In genomic region chr16:30064613-30065012, GRCm38 (mm10) we compare ENCODE assay signal across 7 mouse cellular contexts. TPM values are rescaled to one million over a fixed set of nuclear protein-coding genes. Genes with fewer than 3 reads are reported as not detected.
DNase-seq lines count a peak whose midpoint lies in the region; ATAC-seq lines count a peak whose summit lies in the region.

No protein-coding gene starts in this region.

- H3K4me1 ChIP-seq in neural tube, embryonic 11.5 days (ENCODE audit: control insufficient read depth, insufficient read depth, low read length): peaks cover 26% of the 10 kb centered on the region
- peaks cover 66% of the 10 kb centered on the region for H3K4me1 ChIP-seq in forebrain, embryonic 15.5 days
- peaks cover 42% of the 10 kb centered on the region for H3K4me1 ChIP-seq in limb, embryonic 11.5 days (ENCODE audit: control insufficient read depth, insufficient read depth, low read length)
- peaks cover 40% of the 10 kb centered on the region; the same call in 1 of the 2 replicates for H3K4me1 ChIP-seq in stomach, embryonic 14.5 days (ENCODE audit: control insufficient read depth, insufficient read depth, low read length)

- peak overlapping the region; percentile 76 for H3K4me3 ChIP-seq in neural tube, embryonic 11.5 days (ENCODE audit: low read depth, low read length)
- peak overlapping the region; percentile 66 for H3K4me3 ChIP-seq in forebrain, embryonic 15.5 days
- H3K4me3 ChIP-seq in limb, embryonic 11.5 days (ENCODE audit: low read depth, low read length): peak overlapping the region; percentile 79
- H3K4me3 ChIP-seq in stomach, embryonic 14.5 days (ENCODE audit: low read depth, low read length): peak overlapping the region; percentile 82

- no peaks in the 10 kb centered on the region for H3K9me3 ChIP-seq in neural tube, embryonic 11.5 days (ENCODE audit: control insufficient read depth, low read length)
- H3K9me3 ChIP-seq in forebrain, embryonic 15.5 days: no peaks in the 10 kb centered on the region
- H3K9me3 ChIP-seq in limb, embryonic 11.5 days (ENCODE audit: control insufficient read depth, low read length): no peaks in the 10 kb centered on the region
- no peaks in the 10 kb centered on the region for H3K9me3 ChIP-seq in stomach, embryonic 14.5 days (ENCODE audit: control insufficient read depth, low read depth, low read length)

- ATAC-seq in neural tube, embryonic 11.5 days (ENCODE audit: insufficient read depth, low FRiP score, low TSS enrichment): no peak
- no peak for ATAC-seq in forebrain, embryonic 15.5 days (replicated peaks)
- ATAC-seq in limb, embryonic 11.5 days (ENCODE audit: insufficient number of reproducible peaks, low FRiP score, low TSS enrichment, low read depth): no peak
- ATAC-seq in stomach, embryonic 14.5 days (ENCODE audit: insufficient number of reproducible peaks, insufficient read depth, low FRiP score, low read depth): no peak

- under 1% methylated on average over 8 of the region's 8 CpGs for WGBS in neural tube, embryonic 11.5 days
- WGBS in forebrain, embryonic 15.5 days: under 1% methylated on average over 8 of the region's 8 CpGs
- WGBS in limb, embryonic 11.5 days: 2% methylated on average over 8 of the region's 8 CpGs
- WGBS in stomach, embryonic 14.5 days: under 1% methylated on average over 8 of the region's 8 CpGs

- DNase-seq in neural tube, embryonic 11.5 days (ENCODE audit: low spot score): no peak
- no peak for DNase-seq in neural tube, embryonic 10.5 days (ENCODE audit: extremely low spot score, low spot score)
- DNase-seq in limb, embryonic 11.5 days (ENCODE audit: low spot score): no peak
- no peak for DNase-seq in frontal cortex, postnatal 10 days (ENCODE audit: low spot score in 2 of 2)
- DNase-seq in left cerebral cortex, adult 11 months (ENCODE audit: low spot score): no peak

- peaks cover 26% of the 10 kb centered on the region for H3K27me3 ChIP-seq in neural tube, embryonic 11.5 days (ENCODE audit: control insufficient read depth, insufficient read depth, low read length)
- H3K27me3 ChIP-seq in forebrain, embryonic 15.5 days: peaks cover 23% of the 10 kb centered on the region
- no peaks in the 10 kb centered on the region for H3K27me3 ChIP-seq in limb, embryonic 11.5 days (ENCODE audit: control insufficient read depth, insufficient read depth, low read length)
- no peaks in the 10 kb centered on the region for H3K27me3 ChIP-seq in stomach, embryonic 14.5 days (ENCODE audit: control insufficient read depth, insufficient read depth, low read length)

- no peaks in the 10 kb centered on the region for H3K36me3 ChIP-seq in neural tube, embryonic 11.5 days (ENCODE audit: control insufficient read depth, insufficient read depth, low read length)
- H3K36me3 ChIP-seq in forebrain, embryonic 15.5 days: no peaks in the 10 kb centered on the region
- H3K36me3 ChIP-seq in limb, embryonic 11.5 days (ENCODE audit: control insufficient read depth, insufficient read depth, low read length): no peaks in the 10 kb centered on the region
- no peaks in the 10 kb centered on the region for H3K36me3 ChIP-seq in stomach, embryonic 14.5 days (ENCODE audit: control insufficient read depth, insufficient read depth, low read length)

- peak overlapping the region; percentile 85 for H3K27ac ChIP-seq in neural tube, embryonic 11.5 days (ENCODE audit: low read depth, low read length)
- H3K27ac ChIP-seq in forebrain, embryonic 15.5 days (replicated peaks): peak overlapping the region; percentile 75
- H3K27ac ChIP-seq in limb, embryonic 11.5 days (replicated peaks; ENCODE audit: low read depth, low read length): peak overlapping the region; percentile 97
- H3K27ac ChIP-seq in stomach, embryonic 14.5 days (ENCODE audit: low read length): peak overlapping the region; percentile 99

- peak overlapping the region; percentile 62 for H3K4me2 ChIP-seq in neural tube, embryonic 11.5 days (ENCODE audit: low read depth)
- peak overlapping the region; percentile 99 for H3K4me2 ChIP-seq in forebrain, embryonic 15.5 days (replicated peaks)
- peak overlapping the region; percentile 94 for H3K4me2 ChIP-seq in limb, embryonic 11.5 days (ENCODE audit: low read depth, severe bottlenecking)
- peak overlapping the region; percentile 58 for H3K4me2 ChIP-seq in stomach, embryonic 14.5 days (replicated peaks; ENCODE audit: low read depth, low read length)

- peak overlapping the region; percentile 45 for H3K9ac ChIP-seq in neural tube, embryonic 11.5 days (ENCODE audit: low read length)
- no peak overlapping the region for H3K9ac ChIP-seq in forebrain, embryonic 15.5 days (replicated peaks)
- peak overlapping the region; percentile 90; the same call in 1 of the 2 replicates for H3K9ac ChIP-seq in limb, embryonic 11.5 days (ENCODE audit: low read length)
- peak overlapping the region; percentile 19; the same call in 1 of the 2 replicates for H3K9ac ChIP-seq in stomach, embryonic 14.5 days (replicated peaks; ENCODE audit: low read depth, low read length)

RNA-seq across cellular contexts. Expression of gene Hes1, which starts 0.4 kb away (rescaled TPM):
- 56.8 and 57.3 TPM in 2 replicates for polyA plus RNA-seq in neural tube, embryonic 11.5 days (2014; fragmentation: Nextera tagmentation; extraction: Ambion mirVana)
- polyA plus RNA-seq in forebrain, embryonic 15.5 days (2015; fragmentation: Nextera tagmentation; extraction: Ambion mirVana): 16.4 and 18.8 TPM in 2 replicates
- polyA plus RNA-seq in limb, embryonic 11.5 days (2014; fragmentation: Nextera tagmentation; extraction: Ambion mirVana): 71.0 and 71.8 TPM in 2 replicates
- polyA plus RNA-seq in stomach, embryonic 14.5 days (2014; fragmentation: Nextera tagmentation; extraction: Ambion mirVana): 74.1 and 75.8 TPM in 2 replicates
